Mouse (Mus musculus): Measurements from ENCODE around the gene Rnf212. TPM values are rescaled to one million over a fixed set of nuclear protein-coding genes. Genes with fewer than 3 reads are reported as not detected.

The Rnf212 gene
- polyA plus RNA-seq, 1 experiment, result not detected

- H3K79me2 ChIP-seq (ENCODE audit: control insufficient read depth, insufficient read depth), result no peaks in the 10 kb centered on the region
- no peak overlapping the region for H3K4me3 ChIP-seq
- peaks cover 6% of the 10 kb centered on the region for H3K36me3 ChIP-seq (ENCODE audit: control insufficient read depth, insufficient read depth)
- no peaks in the 10 kb centered on the region for H3K27me3 ChIP-seq (ENCODE audit: control insufficient read depth, insufficient read depth, insufficient read length)
- TF ChIP-seq MYOD1 (IDR thresholded peaks at IDR 0.05; ENCODE audit: control insufficient read depth in 1 of 3, insufficient read length in 2 of 3, low read depth in 2 of 3), result peak in 1 of 3 experiments; percentile 76
- no peak for TF ChIP-seq CEBPB (IDR thresholded peaks at IDR 0.05; ENCODE audit: insufficient read depth, poor library complexity, severe bottlenecking)
- no peak overlapping the region for H3K4me2 ChIP-seq (ENCODE audit: low read depth)
- H3ac ChIP-seq (ENCODE audit: control insufficient read depth, insufficient read length), result no peak overlapping the region
Observed at GRCm38 (mm10) chr5:108703754-108704626, 70.8 kb downstream of the Rnf212 start.

GRCm38 (mm10) chr5:108701341-108702021, 73.3 kb downstream of the Rnf212 start:
- H3K4me3 ChIP-seq, result no peak overlapping the region
- H3K79me2 ChIP-seq (ENCODE audit: control insufficient read depth, insufficient read depth), result no peaks in the 10 kb centered on the region
- H3K4me2 ChIP-seq (ENCODE audit: low read depth), result no peak overlapping the region
- peaks cover 6% of the 10 kb centered on the region for H3K36me3 ChIP-seq (ENCODE audit: control insufficient read depth, insufficient read depth)
- no peak for TF ChIP-seq MYOD1 (IDR thresholded peaks at IDR 0.05; ENCODE audit: control insufficient read depth in 1 of 3, insufficient read length in 2 of 3, low read depth in 2 of 3)
- no peak for TF ChIP-seq TCF3 (IDR thresholded peaks at IDR 0.05; ENCODE audit: insufficient read length, low read depth)
- TF ChIP-seq SRF (IDR thresholded peaks at IDR 0.05; ENCODE audit: control insufficient read depth, insufficient read length, low read depth), result no peak
- TF ChIP-seq E2F4 (IDR thresholded peaks at IDR 0.05; ENCODE audit: insufficient read depth), result no peak
- TF ChIP-seq CEBPB (IDR thresholded peaks at IDR 0.05; ENCODE audit: insufficient read depth, poor library complexity, severe bottlenecking), result no peak
- no peak for TF ChIP-seq TCF12 (IDR thresholded peaks at IDR 0.05; ENCODE audit: insufficient read depth, poor library complexity, severe bottlenecking)
- TF ChIP-seq USF1 (IDR thresholded peaks at IDR 0.05; ENCODE audit: low read depth), result no peak
- TF ChIP-seq POLR2AphosphoS2 (IDR thresholded peaks at IDR 0.05; ENCODE audit: insufficient read length, low read depth), result no peak
- TF ChIP-seq REST (IDR thresholded peaks at IDR 0.05; ENCODE audit: insufficient read depth, insufficient read length), result no peak
- no peak for TF ChIP-seq MYOG (IDR thresholded peaks at IDR 0.05; ENCODE audit: control insufficient read depth in 1 of 3, insufficient read depth in 1 of 3, insufficient read length in 2 of 3, low read depth in 2 of 3)
- no peak for TF ChIP-seq POLR2A (IDR thresholded peaks at IDR 0.05; ENCODE audit: insufficient read length, low read depth)
- TF ChIP-seq MAX (IDR thresholded peaks at IDR 0.05; ENCODE audit: low read depth), result no peak
- H3ac ChIP-seq (ENCODE audit: control insufficient read depth, insufficient read length), result no peak overlapping the region
- H3K27me3 ChIP-seq (ENCODE audit: control insufficient read depth, insufficient read depth, insufficient read length), result no peaks in the 10 kb centered on the region

- Histone ChIP-seq H3K36me3 (ENCODE audit: control insufficient read depth, insufficient read depth) (no peaks in the 10 kb centered on the region), H3K4me3 (no peak overlapping the region), H3ac (ENCODE audit: control insufficient read depth, insufficient read length) (no peak overlapping the region), H3K79me2 (ENCODE audit: control insufficient read depth, insufficient read depth) (no peaks in the 10 kb centered on the region), H3K27me3 (ENCODE audit: control insufficient read depth, insufficient read depth, insufficient read length) (no peaks in the 10 kb centered on the region), H3K4me2 (ENCODE audit: low read depth) (no peak overlapping the region)
- TF ChIP-seq REST (IDR thresholded peaks at IDR 0.05; ENCODE audit: insufficient read depth, insufficient read length), result no peak
- no peak for TF ChIP-seq TCF3 (IDR thresholded peaks at IDR 0.05; ENCODE audit: insufficient read length, low read depth)
- TF ChIP-seq MYOG (IDR thresholded peaks at IDR 0.05; ENCODE audit: control insufficient read depth in 1 of 3, insufficient read depth in 1 of 3, insufficient read length in 2 of 3, low read depth in 2 of 3), result no peak
- no peak for TF ChIP-seq E2F4 (IDR thresholded peaks at IDR 0.05; ENCODE audit: insufficient read depth)
- no peak for TF ChIP-seq TCF12 (IDR thresholded peaks at IDR 0.05; ENCODE audit: insufficient read depth, poor library complexity, severe bottlenecking)
- TF ChIP-seq CEBPB (IDR thresholded peaks at IDR 0.05; ENCODE audit: insufficient read depth, poor library complexity, severe bottlenecking), result no peak
- no peak for TF ChIP-seq POLR2AphosphoS2 (IDR thresholded peaks at IDR 0.05; ENCODE audit: insufficient read length, low read depth)
- TF ChIP-seq SRF (IDR thresholded peaks at IDR 0.05; ENCODE audit: control insufficient read depth, insufficient read length, low read depth), result no peak
- TF ChIP-seq POLR2A (IDR thresholded peaks at IDR 0.05; ENCODE audit: insufficient read length, low read depth), result no peak
- TF ChIP-seq MYOD1 (IDR thresholded peaks at IDR 0.05; ENCODE audit: control insufficient read depth in 1 of 3, insufficient read length in 2 of 3, low read depth in 2 of 3), result no peak
- no peak for TF ChIP-seq USF1 (IDR thresholded peaks at IDR 0.05; ENCODE audit: low read depth)
- no peak for TF ChIP-seq MAX (IDR thresholded peaks at IDR 0.05; ENCODE audit: low read depth)
Observed at GRCm38 (mm10) chr5:108700346-108700745, 74.4 kb downstream of the Rnf212 start.

- Histone ChIP-seq H3ac (ENCODE audit: control insufficient read depth, insufficient read length) (no peak overlapping the region), H3K4me2 (ENCODE audit: low read depth) (peak overlapping the region; percentile 2), H3K4me3 (no peak overlapping the region), H3K27me3 (ENCODE audit: control insufficient read depth, insufficient read depth, insufficient read length) (no peaks in the 10 kb centered on the region), H3K36me3 (ENCODE audit: control insufficient read depth, insufficient read depth) (no peaks in the 10 kb centered on the region), H3K79me2 (ENCODE audit: control insufficient read depth, insufficient read depth) (no peaks in the 10 kb centered on the region)
- no peak for TF ChIP-seq E2F4 (IDR thresholded peaks at IDR 0.05; ENCODE audit: insufficient read depth)
- TF ChIP-seq SRF (IDR thresholded peaks at IDR 0.05; ENCODE audit: control insufficient read depth, insufficient read length, low read depth), result no peak
- TF ChIP-seq MYOD1 (IDR thresholded peaks at IDR 0.05; ENCODE audit: control insufficient read depth in 1 of 3, insufficient read length in 2 of 3, low read depth in 2 of 3), result no peak
- no peak for TF ChIP-seq MAX (IDR thresholded peaks at IDR 0.05; ENCODE audit: low read depth)
- TF ChIP-seq POLR2AphosphoS2 (IDR thresholded peaks at IDR 0.05; ENCODE audit: insufficient read length, low read depth), result no peak
- TF ChIP-seq CEBPB (IDR thresholded peaks at IDR 0.05; ENCODE audit: insufficient read depth, poor library complexity, severe bottlenecking), result no peak
- TF ChIP-seq POLR2A (IDR thresholded peaks at IDR 0.05; ENCODE audit: insufficient read length, low read depth), result no peak
- TF ChIP-seq REST (IDR thresholded peaks at IDR 0.05; ENCODE audit: insufficient read depth, insufficient read length), result no peak
- no peak for TF ChIP-seq USF1 (IDR thresholded peaks at IDR 0.05; ENCODE audit: low read depth)
- TF ChIP-seq TCF3 (IDR thresholded peaks at IDR 0.05; ENCODE audit: insufficient read length, low read depth), result no peak
- TF ChIP-seq MYOG (IDR thresholded peaks at IDR 0.05; ENCODE audit: control insufficient read depth in 1 of 3, insufficient read depth in 1 of 3, insufficient read length in 2 of 3, low read depth in 2 of 3), result no peak
- no peak for TF ChIP-seq TCF12 (IDR thresholded peaks at IDR 0.05; ENCODE audit: insufficient read depth, poor library complexity, severe bottlenecking)
Observed at GRCm38 (mm10) chr5:108697341-108697753, 77.4 kb downstream of the Rnf212 start.
